In genomic region chr15:83255944-83256343, GRCm38 (mm10) we compare ENCODE assay signal across 10 mouse cellular contexts. TPM values are rescaled to one million over a fixed set of nuclear protein-coding genes. Genes with fewer than 3 reads are reported as not detected.
"Had no signal": no experiment of that assay in that cellular context is flagged by ENCODE, and none has a peak within 500 bp of the region (broad histone marks: within the 10 kb centered on the region; RNA-seq: fewer than 3 reads in every experiment).

No protein-coding gene starts in this region.

- DNase-seq: lung, adult 2 months; lung, postnatal 36 days; right cerebral cortex, postnatal 14 days had no signal

- H3K9me3 ChIP-seq: intestine, embryonic 15.5 days; limb, embryonic 10.5 days; liver, embryonic 15.5 days; midbrain, embryonic 13.5 days had no signal

- H3K9ac ChIP-seq: intestine, embryonic 15.5 days; liver, embryonic 15.5 days; midbrain, embryonic 13.5 days had no signal

- ATAC-seq: intestine, embryonic 15.5 days; lung, postnatal 0 days; midbrain, embryonic 13.5 days had no signal

- H3K36me3 ChIP-seq: intestine, embryonic 15.5 days; limb, embryonic 10.5 days; liver, embryonic 15.5 days; midbrain, embryonic 13.5 days had no signal

- H3K27ac ChIP-seq: intestine, embryonic 15.5 days; left cerebral cortex, adult 2 months; limb, embryonic 10.5 days; liver, embryonic 15.5 days; midbrain, embryonic 13.5 days had no signal

- H3K4me3 ChIP-seq: intestine, embryonic 15.5 days; left cerebral cortex, adult 2 months; limb, embryonic 10.5 days; liver, embryonic 15.5 days; midbrain, embryonic 13.5 days had no signal

- H3K4me2 ChIP-seq: intestine, embryonic 15.5 days; liver, embryonic 11.5 days; liver, embryonic 15.5 days; midbrain, embryonic 13.5 days had no signal

RNA-seq across cellular contexts. Expression of gene A4galt, which starts 4.4 kb away (rescaled TPM):
- polyA plus RNA-seq: limb, embryonic 10.5 days had no signal
